Mouse (Mus musculus) liver, embryonic 14.5 days (tissue): Measurements from ENCODE around the gene Zic4. TPM values are rescaled to one million over a fixed set of nuclear protein-coding genes. Genes with fewer than 3 reads are reported as not detected.

Experiments
- ATAC-seq: fragments of 200-750 bp; cut with Nextera tagmentation; 2 replicates; pipeline ENCODE4 v1.8.0; 2017; ENCODE audit warnings: moderate number of reproducible peaks, mild to moderate bottlenecking, moderate library complexity; ENCODE audit not compliant: insufficient read depth
- DNase-seq, 3 experiments: peaks; one replicate each; pipeline ENCODE4 v3.0.0-alpha.2; 2012 to 2013; ENCODE audit warnings: low read depth in 3 of 3, low spot score in 3 of 3
- H3K27ac ChIP-seq: fragments of 300-500 bp; sonication (generic); 2 replicates; pipeline ENCODE4 v1.5.1; 2014; ENCODE audit warnings: moderate library complexity, mild to moderate bottlenecking, control low read depth, inconsistent platforms
- H3K27me3 ChIP-seq: fragments of 300-500 bp; sonication (generic); 2 replicates; pipeline ENCODE4 v1.6.1; 2014; ENCODE audit warnings: mild to moderate bottlenecking, low read length, moderate library complexity; ENCODE audit not compliant: control insufficient read depth, insufficient read depth
- H3K36me3 ChIP-seq: fragments of 300-500 bp; sonication (generic); replicated peaks from 2 replicates; pipeline ENCODE4 v1.6.1; 2014; ENCODE audit warnings: low read depth; ENCODE audit not compliant: control insufficient read depth, insufficient read depth
- H3K4me1 ChIP-seq, 2 experiments: fragments of 200-500 bp in 1 of 2; fragments of 300-500 bp in 1 of 2; sonication (generic) in 1 of 2; replicated peaks; 2 replicates each; pipeline ENCODE4 v1.6.1; 2012 to 2014; ENCODE audit warnings: antibody characterized with exemption in 1 of 2, inconsistent platforms in 1 of 2, low read length in 1 of 2; ENCODE audit not compliant: control insufficient read depth in 2 of 2, insufficient read depth in 2 of 2
- H3K4me2 ChIP-seq: fragments of 300-500 bp; sonication (generic); 2 replicates; pipeline ENCODE4 v1.6.1; 2014; ENCODE audit warnings: low read depth, mild to moderate bottlenecking, control low read depth, moderate library complexity
- H3K4me3 ChIP-seq, 2 experiments: fragments of 200-500 bp in 1 of 2; fragments of 300-500 bp in 1 of 2; sonication (generic) in 1 of 2; 2 replicates each; pipeline ENCODE4 v1.5.1; 2012 to 2014; ENCODE audit warnings: low read depth in 2 of 2, low read length in 2 of 2, mild to moderate bottlenecking in 2 of 2, control low read depth in 1 of 2, inconsistent platforms in 1 of 2, moderate library complexity in 1 of 2; ENCODE audit not compliant: insufficient read depth in 1 of 2
- H3K9ac ChIP-seq: fragments of 300-500 bp; sonication (generic); replicated peaks from 2 replicates; pipeline ENCODE4 v1.6.1; 2014; ENCODE audit warnings: mild to moderate bottlenecking, control low read depth, moderate library complexity
- H3K9me3 ChIP-seq: fragments of 300-500 bp; sonication (generic); 2 replicates; pipeline ENCODE4 v1.6.1; 2016; ENCODE audit warnings: low read length, mixed read lengths; ENCODE audit not compliant: control insufficient read depth
- CTCF ChIP-seq: IDR thresholded peaks from 2 replicates; pipeline ENCODE4 v1.5.1; 2016; ENCODE audit warnings: antibody characterized with exemption, low read depth, control low read depth
- EP300 ChIP-seq: IDR thresholded peaks from 2 replicates; pipeline ENCODE4 v1.6.1; 2016; ENCODE audit warnings: antibody characterized with exemption, low read depth
- WGBS: fragments of 180-500 bp; shearing (Covaris S2); extraction: QIAGEN DNeasy Blood & Tissue Kit; methylation state at CpG from one replicate; pipeline ENCODE4 v1.1.7; 2014; ENCODE audit not compliant: insufficient replicate concordance; 5-methylcytosine and 5-hydroxymethylcytosine counted together
- polyA plus RNA-seq, 2 experiments: library from polyadenylated mRNA; depleted of rRNA in 1 of 2; stranded (reverse) in 1 of 2; unstranded in 1 of 2; fragments of >200 nt; fragmentation: Nextera tagmentation in 1 of 2; extraction: Ambion mirVana in 1 of 2; gene quantifications; 2 replicates each; pipeline versions ENCODE4 v1.2.1 to v1.2.3; 2012 to 2014

Gene Zic4
- polyA plus RNA-seq, 2 experiments = 0.01 TPM; not detected in 1

DNA sequence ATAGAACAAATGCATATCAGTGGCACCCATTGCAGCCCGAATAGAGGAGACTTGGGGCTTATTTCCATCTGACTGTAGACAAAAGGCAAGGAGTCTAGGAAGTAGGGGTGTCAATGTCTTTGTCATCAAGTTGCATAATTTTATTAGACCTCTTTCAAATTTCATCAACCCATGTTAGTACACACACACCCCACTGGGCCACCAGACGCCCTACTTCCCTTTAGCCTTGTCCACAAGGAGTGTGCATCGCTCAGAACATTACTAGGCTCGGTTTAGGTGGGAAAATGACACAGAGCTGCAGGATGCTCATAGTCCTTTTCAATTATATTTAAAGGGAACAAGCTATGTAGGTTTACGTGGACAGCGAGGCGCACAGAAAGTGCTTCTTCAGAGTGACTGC is 37.8 kb downstream of the Zic4 start:
- H3K27ac ChIP-seq = no peak overlapping the region
- H3K9me3 ChIP-seq = no peaks in the 10 kb centered on the region
- DNase-seq (no peak), ATAC-seq (no peak)
- H3K4me1 ChIP-seq = no peaks in the 10 kb centered on the region
- WGBS = 20% methylated on average over 7 of the region's 7 CpGs
- H3K9ac ChIP-seq = no peak overlapping the region
- H3K4me3 ChIP-seq = no peak overlapping the region
- H3K4me2 ChIP-seq = no peak overlapping the region
- H3K36me3 ChIP-seq = no peaks in the 10 kb centered on the region
- H3K27me3 ChIP-seq = peaks cover 67% of the 10 kb centered on the region
- no peak for TF ChIP-seq EP300
- TF ChIP-seq CTCF = no peak

DNA sequence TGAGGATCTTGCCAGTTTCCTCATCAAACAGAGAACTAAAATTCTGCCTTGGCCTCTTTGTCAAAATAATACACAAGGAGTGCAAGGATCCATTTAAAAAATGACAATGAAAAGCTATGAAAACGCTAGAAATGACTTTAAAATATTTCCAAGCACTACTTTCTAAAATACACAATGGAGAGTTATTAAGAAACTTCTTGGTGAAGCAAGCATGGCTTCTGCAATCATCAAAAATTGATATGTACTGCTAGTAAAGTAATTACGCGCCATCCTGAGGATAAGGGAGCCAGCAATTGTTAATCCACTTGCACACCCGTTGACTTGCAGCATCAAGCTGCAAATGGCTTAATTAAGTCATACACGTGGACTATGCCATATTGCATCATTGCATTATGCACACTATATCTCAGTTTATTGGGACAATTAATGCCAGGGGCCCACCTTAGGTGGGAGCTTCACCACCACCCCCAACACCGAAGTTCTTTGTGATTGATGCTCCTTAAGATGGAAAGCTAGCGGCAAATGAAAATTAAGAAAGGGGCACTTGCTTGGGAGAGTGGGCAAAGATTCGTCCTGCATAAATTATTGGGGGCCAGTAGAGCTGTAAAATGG is 38.4 kb downstream of the Zic4 start:
- H3K9me3 ChIP-seq = no peaks in the 10 kb centered on the region
- no peak overlapping the region for H3K4me2 ChIP-seq
- DNase-seq (no peak), ATAC-seq (no peak)
- no peak overlapping the region for H3K9ac ChIP-seq
- H3K27me3 ChIP-seq = peaks cover 67% of the 10 kb centered on the region
- 11% methylated on average over 8 of the region's 8 CpGs for WGBS
- H3K4me1 ChIP-seq = no peaks in the 10 kb centered on the region
- no peak overlapping the region for H3K4me3 ChIP-seq
- H3K27ac ChIP-seq = no peak overlapping the region
- H3K36me3 ChIP-seq = no peaks in the 10 kb centered on the region
- TF ChIP-seq CTCF (no peak), EP300 (no peak)

DNA sequence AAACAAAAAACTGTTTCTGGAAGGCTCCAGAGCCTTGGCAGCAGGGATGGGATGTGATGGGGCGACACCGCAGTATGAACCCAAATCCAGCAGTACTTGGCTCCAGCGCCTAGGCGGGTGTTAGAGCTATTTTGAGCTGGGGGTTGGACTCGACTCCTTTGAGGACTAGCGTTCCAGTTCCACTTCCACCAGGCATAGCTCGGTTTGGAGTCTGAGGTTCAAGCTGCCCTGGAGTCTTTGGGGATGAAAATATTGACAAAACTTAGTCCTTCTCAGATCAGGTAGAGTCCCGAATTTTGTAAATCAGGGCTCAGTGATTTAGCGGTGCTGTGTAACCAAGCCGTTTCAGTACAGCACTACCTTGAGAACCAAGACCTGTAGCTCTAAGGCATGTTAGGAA is 39.3 kb downstream of the Zic4 start:
- Histone ChIP-seq H3K9me3 (no peaks in the 10 kb centered on the region), H3K4me1 (no peaks in the 10 kb centered on the region), H3K9ac (no peak overlapping the region), H3K36me3 (no peaks in the 10 kb centered on the region), H3K27me3 (peaks cover 70% of the 10 kb centered on the region), H3K4me3 (no peak overlapping the region), H3K27ac (no peak overlapping the region), H3K4me2 (no peak overlapping the region)
- DNase-seq (no peak), ATAC-seq (no peak)
- TF ChIP-seq CTCF = no peak
- TF ChIP-seq EP300 = no peak
- WGBS = 2% methylated on average over 10 of the region's 10 CpGs

GRCm38 (mm10) chr9:91404229-91404628 is 42.0 kb downstream of the Zic4 start:
- DNase-seq (no peak), ATAC-seq (no peak)
- 2% methylated on average over 13 of the region's 13 CpGs for WGBS
- H3K27ac ChIP-seq = no peak overlapping the region
- no peaks in the 10 kb centered on the region for H3K36me3 ChIP-seq
- H3K4me2 ChIP-seq = no peak overlapping the region
- no peak overlapping the region for H3K4me3 ChIP-seq
- no peaks in the 10 kb centered on the region for H3K9me3 ChIP-seq
- peaks cover 77% of the 10 kb centered on the region for H3K27me3 ChIP-seq
- TF ChIP-seq EP300 = no peak
- no peak for TF ChIP-seq CTCF
- H3K9ac ChIP-seq = no peak overlapping the region
- no peaks in the 10 kb centered on the region for H3K4me1 ChIP-seq

DNA sequence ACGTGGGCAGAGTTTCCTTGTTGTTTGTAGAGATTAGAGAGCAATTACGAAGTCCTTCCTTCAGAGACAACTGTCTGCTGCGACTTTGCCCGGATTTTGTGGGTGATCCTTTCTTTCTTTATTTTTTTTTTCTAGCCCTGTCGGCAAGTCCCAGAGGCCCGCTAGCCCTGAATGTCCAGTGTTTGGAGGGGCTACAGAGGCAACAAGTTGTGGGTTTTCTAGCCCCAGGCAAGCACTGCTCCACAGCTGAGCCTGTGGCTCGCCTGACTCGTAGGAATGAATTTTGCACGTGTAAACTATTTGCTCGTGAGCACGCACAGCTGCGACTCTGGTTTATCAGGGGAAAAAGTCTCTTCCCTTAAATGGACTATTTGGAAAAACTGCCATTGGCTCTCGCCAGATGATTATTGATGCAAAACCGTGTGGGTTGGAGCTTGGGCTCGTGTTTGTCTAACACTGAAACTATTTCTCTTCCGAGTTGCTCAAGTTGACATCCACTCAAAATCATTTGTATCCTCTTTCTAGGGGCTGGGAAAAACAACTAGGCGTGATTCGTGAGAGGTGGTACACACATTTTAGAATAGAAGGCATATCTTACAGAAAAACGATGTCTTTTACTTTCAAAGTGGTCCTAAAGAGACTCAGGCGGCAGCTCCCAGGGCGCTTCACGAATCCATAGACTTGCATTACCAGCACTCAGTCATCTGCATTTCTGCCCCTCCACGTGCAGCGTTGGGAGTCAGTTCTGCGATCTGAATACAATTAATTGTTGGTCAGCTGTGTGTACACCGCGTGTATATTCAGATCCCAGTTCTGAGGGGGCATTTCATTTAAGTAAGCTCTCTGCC is 42.9 kb downstream of the Zic4 start:
- Histone ChIP-seq H3K4me1 (no peaks in the 10 kb centered on the region), H3K27me3 (peaks cover 79% of the 10 kb centered on the region), H3K4me3 (no peak overlapping the region), H3K9ac (no peak overlapping the region), H3K4me2 (no peak overlapping the region), H3K27ac (no peak overlapping the region), H3K9me3 (no peaks in the 10 kb centered on the region), H3K36me3 (no peaks in the 10 kb centered on the region)
- TF ChIP-seq EP300 (no peak), CTCF (no peak)
- ATAC-seq (no peak), DNase-seq (no peak)
- 2% methylated on average over 27 of the region's 27 CpGs for WGBS
